Mouse (Mus musculus) intestine, embryonic 16.5 days (tissue): ENCODE results near the gene Padi2. TPM values are rescaled to one million over a fixed set of nuclear protein-coding genes. Genes with fewer than 3 reads are reported as not detected.

Source experiments
- ATAC-seq: fragments of 200-750 bp; cut with Nextera tagmentation; 2 replicates; pipeline ENCODE4 v1.8.0; 2017; ENCODE audit warnings: moderate TSS enrichment, moderate library complexity
- H3K27ac ChIP-seq: fragments of 300-500 bp; sonication (generic); 2 replicates; pipeline ENCODE4 v1.5.1; 2014; ENCODE audit warnings: mild to moderate bottlenecking, low read length
- H3K27me3 ChIP-seq: fragments of 300-500 bp; sonication (generic); replicated peaks from 2 replicates; pipeline ENCODE4 v1.6.1; 2014; ENCODE audit warnings: low read length, control low read depth, mixed read lengths; ENCODE audit not compliant: control insufficient read depth, insufficient read depth
- H3K36me3 ChIP-seq: fragments of 300-500 bp; sonication (generic); 2 replicates; pipeline ENCODE4 v1.6.1; 2014; ENCODE audit warnings: low read length, control low read depth; ENCODE audit not compliant: control insufficient read depth, insufficient read depth
- H3K4me1 ChIP-seq: fragments of 300-500 bp; sonication (generic); 2 replicates; pipeline ENCODE4 v1.6.1; 2014; ENCODE audit warnings: low read length, control low read depth, mixed read lengths; ENCODE audit not compliant: control insufficient read depth, insufficient read depth
- H3K4me2 ChIP-seq: fragments of 300-500 bp; sonication (generic); 2 replicates; pipeline ENCODE4 v1.6.1; 2014; ENCODE audit warnings: low read depth, low read length, control low read depth
- H3K4me3 ChIP-seq: fragments of 300-500 bp; sonication (generic); 2 replicates; pipeline ENCODE4 v1.5.1; 2014; ENCODE audit warnings: mild to moderate bottlenecking, low read length
- H3K9ac ChIP-seq: fragments of 300-500 bp; sonication (generic); 2 replicates; pipeline ENCODE4 v1.6.1; 2014; ENCODE audit warnings: low read depth, low read length
- H3K9me3 ChIP-seq: fragments of 300-500 bp; sonication (generic); 2 replicates; pipeline ENCODE4 v1.6.1; 2016; ENCODE audit warnings: low read length, control low read depth; ENCODE audit not compliant: control insufficient read depth
- WGBS: fragments of 180-500 bp; shearing (Covaris S2); extraction: QIAGEN DNeasy Blood & Tissue Kit; methylation state at CpG from one replicate; pipeline ENCODE4 v1.1.7; 2014; 5-methylcytosine and 5-hydroxymethylcytosine counted together
- polyA plus RNA-seq: library from polyadenylated mRNA; unstranded; fragments of >200 nt; fragmentation: Nextera tagmentation; extraction: Ambion mirVana; gene quantifications from 2 replicates; pipeline ENCODE4 v1.2.1, GENCODE M21; 2015

Padi2 gene
- polyA plus RNA-seq, 1 experiment from 2014 or later, result 3.0 TPM

- Histone ChIP-seq H3K4me3 (0 out of 2 replicates have a peak overlapping the region, but pooled peaks have one; percentile 4), H3K36me3 (no peaks in the 10 kb centered on the region), H3K27me3 (peaks cover 3% of the 10 kb centered on the region; the same call in 1 of the 2 replicates), H3K27ac (no peak overlapping the region), H3K9me3 (no peaks in the 10 kb centered on the region), H3K4me1 (peaks cover 3% of the 10 kb centered on the region; the same call in 1 of the 2 replicates), H3K4me2 (peak overlapping the region; percentile 6; the same call in 1 of the 2 replicates), H3K9ac (no peak overlapping the region)
- 21% methylated on average over 17 of the region's 17 CpGs for WGBS
- ATAC-seq, result no peak
Observed at GRCm38 (mm10) chr4:140910661-140911310, 4.6 kb downstream of the Padi2 start.

GRCm38 (mm10) chr4:140911416-140911815 lies 5.3 kb downstream of the Padi2 start:
- 87% methylated on average over 9 of the region's 9 CpGs for WGBS
- Histone ChIP-seq H3K27ac (no peak overlapping the region), H3K4me1 (peaks cover under 1% of the 10 kb centered on the region; the same call in 1 of the 2 replicates), H3K36me3 (no peaks in the 10 kb centered on the region), H3K9me3 (no peaks in the 10 kb centered on the region), H3K4me2 (no peak overlapping the region), H3K4me3 (no peak overlapping the region), H3K27me3 (peaks cover 3% of the 10 kb centered on the region; the same call in 1 of the 2 replicates), H3K9ac (no peak overlapping the region)
- no peak for ATAC-seq

- ATAC-seq, result no peak
Observed at GRCm38 (mm10) chr4:140912271-140912833, 6.2 kb downstream of the Padi2 start.

GRCm38 (mm10) chr4:140913565-140913964 lies 7.4 kb downstream of the Padi2 start:
- H3K27ac ChIP-seq, result no peak overlapping the region
- no peak overlapping the region for H3K4me3 ChIP-seq
- no peaks in the 10 kb centered on the region for H3K4me1 ChIP-seq
- H3K36me3 ChIP-seq, result no peaks in the 10 kb centered on the region
- no peak for ATAC-seq
- H3K27me3 ChIP-seq, result 0 out of 2 replicates have a peak, but pooled peaks cover 3% of the 10 kb centered on the region
- no peak overlapping the region for H3K4me2 ChIP-seq
- H3K9ac ChIP-seq, result no peak overlapping the region
- no peaks in the 10 kb centered on the region for H3K9me3 ChIP-seq
- 87% methylated on average over 9 of the region's 9 CpGs for WGBS

More at GRCm38 (mm10) chr4:140912271-140912833, 6.2 kb downstream of the Padi2 start:
- Histone ChIP-seq H3K4me1 (no peaks in the 10 kb centered on the region), H3K36me3 (no peaks in the 10 kb centered on the region), H3K9ac (no peak overlapping the region), H3K27ac (no peak overlapping the region), H3K9me3 (no peaks in the 10 kb centered on the region), H3K4me3 (no peak overlapping the region), H3K27me3 (peaks cover 3% of the 10 kb centered on the region; the same call in 1 of the 2 replicates), H3K4me2 (no peak overlapping the region)
- WGBS, result 75% methylated on average over 10 of the region's 10 CpGs

- 59% methylated on average over 6 of the region's 6 CpGs for WGBS
- Histone ChIP-seq H3K27me3 (no peaks in the 10 kb centered on the region), H3K4me3 (no peak overlapping the region), H3K9ac (no peak overlapping the region), H3K9me3 (no peaks in the 10 kb centered on the region), H3K27ac (0 out of 2 replicates have a peak overlapping the region, but pooled peaks have one; percentile 12), H3K36me3 (no peaks in the 10 kb centered on the region), H3K4me2 (no peak overlapping the region), H3K4me1 (no peaks in the 10 kb centered on the region)
- no peak for ATAC-seq
Observed at GRCm38 (mm10) chr4:140914731-140915131, 8.6 kb downstream of the Padi2 start.

GRCm38 (mm10) chr4:140915235-140915634 lies 9.1 kb downstream of the Padi2 start:
- no peaks in the 10 kb centered on the region for H3K27me3 ChIP-seq
- no peak overlapping the region for H3K4me3 ChIP-seq
- no peaks in the 10 kb centered on the region for H3K4me1 ChIP-seq
- ATAC-seq, result peak; percentile 32; the same call in 1 of the 2 replicates
- H3K9me3 ChIP-seq, result no peaks in the 10 kb centered on the region
- H3K9ac ChIP-seq, result no peak overlapping the region
- no peaks in the 10 kb centered on the region for H3K36me3 ChIP-seq
- 0 out of 2 replicates have a peak overlapping the region, but pooled peaks have one; percentile 45 for H3K27ac ChIP-seq
- H3K4me2 ChIP-seq, result no peak overlapping the region
- WGBS, result 68% methylated on average over 3 of the region's 3 CpGs

- H3K36me3 ChIP-seq, result no peaks in the 10 kb centered on the region
- no peaks in the 10 kb centered on the region for H3K27me3 ChIP-seq
- no peak overlapping the region for H3K27ac ChIP-seq
- no peak for ATAC-seq
- peaks cover 2% of the 10 kb centered on the region; the same call in 1 of the 2 replicates for H3K4me1 ChIP-seq
- H3K4me2 ChIP-seq, result no peak overlapping the region
- no peak overlapping the region for H3K4me3 ChIP-seq
- 89% methylated on average over 5 of the region's 5 CpGs for WGBS
- H3K9ac ChIP-seq, result no peak overlapping the region
- H3K9me3 ChIP-seq, result no peaks in the 10 kb centered on the region
Observed at GRCm38 (mm10) chr4:140916296-140916695, 10.2 kb downstream of the Padi2 start.

GRCm38 (mm10) chr4:140917451-140917850 lies 11.3 kb downstream of the Padi2 start:
- Histone ChIP-seq H3K4me3 (no peak overlapping the region), H3K9ac (no peak overlapping the region), H3K27ac (no peak overlapping the region), H3K9me3 (no peaks in the 10 kb centered on the region), H3K36me3 (no peaks in the 10 kb centered on the region), H3K27me3 (no peaks in the 10 kb centered on the region), H3K4me2 (no peak overlapping the region), H3K4me1 (peaks cover 2% of the 10 kb centered on the region; the same call in 1 of the 2 replicates)
- ATAC-seq, result no peak
- 88% methylated on average over 9 of the region's 9 CpGs for WGBS

GRCm38 (mm10) chr4:140919974-140920836 lies 14.1 kb downstream of the Padi2 start:
- Histone ChIP-seq H3K4me3 (no peak overlapping the region), H3K9ac (no peak overlapping the region), H3K27me3 (no peaks in the 10 kb centered on the region), H3K27ac (no peak overlapping the region), H3K4me2 (no peak overlapping the region), H3K36me3 (no peaks in the 10 kb centered on the region), H3K4me1 (peaks cover 2% of the 10 kb centered on the region; the same call in 1 of the 2 replicates), H3K9me3 (no peaks in the 10 kb centered on the region)
- ATAC-seq, result peak; percentile 73
- 40% methylated on average over 11 of the region's 11 CpGs for WGBS
